Mouse (Mus musculus) testis, adult 2 months (tissue): Measurements from ENCODE around the gene Pon1. TPM values are rescaled to one million over a fixed set of nuclear protein-coding genes. Genes with fewer than 3 reads are reported as not detected.
"Not testable (repeated sequence)": the region's sequence is repeated elsewhere in the genome, so short reads cannot be mapped to it uniquely, and the experiment has no call there.

ENCODE experiments used
- H3K27ac ChIP-seq: fragments of 200-500 bp; 2 replicates; pipeline ENCODE4 v1.5.1; 2012; ENCODE audit warnings: low read depth, low read length; ENCODE audit not compliant: control insufficient read depth, insufficient read depth
- H3K27me3 ChIP-seq: fragments of 200-500 bp; 2 replicates; pipeline ENCODE4 v1.6.1; 2012; ENCODE audit warnings: mild to moderate bottlenecking, low read length, moderate library complexity; ENCODE audit not compliant: control insufficient read depth, insufficient read depth
- H3K36me3 ChIP-seq: fragments of 200-500 bp; 2 replicates; pipeline ENCODE4 v1.6.1; 2012; ENCODE audit warnings: mild to moderate bottlenecking, low read length; ENCODE audit not compliant: control insufficient read depth, insufficient read depth
- H3K4me1 ChIP-seq: fragments of 200-500 bp; 2 replicates; pipeline ENCODE4 v1.6.1; 2012; ENCODE audit warnings: low read length; ENCODE audit not compliant: control insufficient read depth, insufficient read depth
- H3K4me3 ChIP-seq: fragments of 200-500 bp; 2 replicates; pipeline ENCODE4 v1.5.1; 2012; ENCODE audit warnings: low read depth, mild to moderate bottlenecking, low read length, moderate library complexity, mixed read lengths; ENCODE audit not compliant: control insufficient read depth
- CTCF ChIP-seq: fragments of 200-500 bp; IDR thresholded peaks from 2 replicates; pipeline ENCODE4 v1.5.1; 2012; ENCODE audit warnings: low read depth, mild to moderate bottlenecking, inconsistent platforms, low read length, moderate library complexity; ENCODE audit not compliant: control insufficient read depth, insufficient read depth, insufficient replicate concordance
- POLR2A ChIP-seq: fragments of 200-500 bp; IDR thresholded peaks from 2 replicates; pipeline ENCODE4 v1.6.1; 2012; ENCODE audit warnings: low read depth, mild to moderate bottlenecking, inconsistent platforms, low read length, moderate library complexity; ENCODE audit not compliant: control insufficient read depth
- polyA plus RNA-seq: library from polyadenylated mRNA; depleted of rRNA; stranded (reverse); fragments of >200 nt; gene quantifications from 2 replicates; pipeline ENCODE4 v1.2.3, GENCODE M21; 2012; rRNA removed

Pon1 gene
- polyA plus RNA-seq: not detected in 2 replicates

GRCm38 (mm10) chr6:5193693-5194092, at the start of gene Pon1:
Gene Pon1, minus strand, starts transcription at chr6:5193946.
- Histone ChIP-seq H3K36me3 (no peaks in the 10 kb centered on the region), H3K4me1 (no peaks in the 10 kb centered on the region), H3K27ac (no peak within 1 kb of the TSS), H3K27me3 (no peaks in the 10 kb centered on the region), H3K4me3 (no peak within 1 kb of the TSS)
- TF ChIP-seq CTCF (no peak), POLR2A (no peak)

- Histone ChIP-seq H3K36me3 (no peaks in the 10 kb centered on the region), H3K4me3 (no peak overlapping the region), H3K4me1 (no peaks in the 10 kb centered on the region), H3K27me3 (no peaks in the 10 kb centered on the region), H3K27ac (no peak overlapping the region)
- TF ChIP-seq POLR2A (no peak), CTCF (no peak)
These were observed 45.1 kb upstream of the Pon1 start for GRCm38 (mm10) chr6:5238799-5239198.

GRCm38 (mm10) chr6:5237510-5237909, 43.8 kb upstream of the Pon1 start:
- Histone ChIP-seq H3K4me1 (no peaks in the 10 kb centered on the region), H3K27ac (no peak overlapping the region), H3K27me3 (no peaks in the 10 kb centered on the region), H3K36me3 (no peaks in the 10 kb centered on the region), H3K4me3 (no peak overlapping the region)
- TF ChIP-seq POLR2A: no peak
- no peak for TF ChIP-seq CTCF

- TF ChIP-seq CTCF: no peak
- no peak for TF ChIP-seq POLR2A
- no peak overlapping the region for H3K27ac ChIP-seq
- H3K36me3 ChIP-seq: no peaks in the 10 kb centered on the region
- no peaks in the 10 kb centered on the region for H3K27me3 ChIP-seq
- no peaks in the 10 kb centered on the region for H3K4me1 ChIP-seq
- no peak overlapping the region for H3K4me3 ChIP-seq
These were observed 43.2 kb upstream of the Pon1 start for GRCm38 (mm10) chr6:5236843-5237371.

GRCm38 (mm10) chr6:5234563-5234962, 40.8 kb upstream of the Pon1 start:
- Histone ChIP-seq H3K36me3 (no peaks in the 10 kb centered on the region), H3K4me3 (no peak overlapping the region), H3K27me3 (no peaks in the 10 kb centered on the region), H3K4me1 (no peaks in the 10 kb centered on the region), H3K27ac (no peak overlapping the region)
- TF ChIP-seq CTCF: no peak

- Histone ChIP-seq H3K4me1 (no peaks in the 10 kb centered on the region), H3K27ac (no peak overlapping the region), H3K36me3 (no peaks in the 10 kb centered on the region), H3K27me3 (no peaks in the 10 kb centered on the region), H3K4me3 (no peak overlapping the region)
- TF ChIP-seq CTCF (no peak), POLR2A (no peak)
These were observed 40.1 kb upstream of the Pon1 start for GRCm38 (mm10) chr6:5233812-5234211.

GRCm38 (mm10) chr6:5232022-5232421, 38.3 kb upstream of the Pon1 start:
- Histone ChIP-seq H3K27me3 (no peaks in the 10 kb centered on the region), H3K4me1 (no peaks in the 10 kb centered on the region), H3K4me3 (no peak overlapping the region), H3K36me3 (no peaks in the 10 kb centered on the region), H3K27ac (no peak overlapping the region)
- TF ChIP-seq POLR2A: no peak
- TF ChIP-seq CTCF: no peak

- no peak overlapping the region for H3K27ac ChIP-seq
- TF ChIP-seq CTCF (no peak), POLR2A (no peak)
- H3K27me3 ChIP-seq: no peaks in the 10 kb centered on the region
- H3K4me1 ChIP-seq: no peaks in the 10 kb centered on the region
- H3K4me3 ChIP-seq: no peak overlapping the region
- no peaks in the 10 kb centered on the region for H3K36me3 ChIP-seq
These were observed 36.5 kb upstream of the Pon1 start for GRCm38 (mm10) chr6:5230261-5230660.

GRCm38 (mm10) chr6:5223551-5223950, 29.8 kb upstream of the Pon1 start:
- H3K36me3 ChIP-seq, H3K4me1 ChIP-seq, H3K4me3 ChIP-seq, H3K27ac ChIP-seq, H3K27me3 ChIP-seq: not testable (repeated sequence)
